Mouse (Mus musculus): ENCODE measurements around the gene Itpripl2. TPM values are rescaled to one million over a fixed set of nuclear protein-coding genes. Genes with fewer than 3 reads are reported as not detected.

Gene Itpripl2
- polyA plus RNA-seq, 1 experiment from 2014 or later, result 1.3 TPM

DNA sequence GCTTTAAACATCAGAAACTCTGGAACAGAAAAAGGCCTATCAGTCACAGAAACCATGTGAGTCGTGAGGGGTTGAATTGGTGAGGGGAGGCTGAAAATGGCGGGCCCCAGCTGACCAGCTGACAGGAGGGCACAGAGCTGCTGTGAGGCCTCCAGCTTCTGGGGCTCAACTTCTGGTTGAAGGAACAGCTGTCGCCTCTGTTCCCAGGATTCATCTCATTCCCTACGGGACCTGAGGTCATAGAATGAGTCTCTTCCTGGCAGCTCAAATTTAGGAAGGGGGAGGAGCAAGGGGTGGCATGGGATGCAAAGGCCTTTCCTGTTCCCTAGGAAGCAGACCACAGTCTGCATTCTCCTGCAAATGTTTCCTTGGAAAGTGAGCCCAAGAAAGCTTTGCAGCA, 12.1 kb upstream of the Itpripl2 start:
- Histone ChIP-seq H3K27ac (no peak overlapping the region), H3K9ac (no peak overlapping the region), H3K4me3 (no peak overlapping the region), H3K36me3 (no peaks in the 10 kb centered on the region), H3K4me2 (no peak overlapping the region), H3K27me3 (replicated peaks) (no peaks in the 10 kb centered on the region), H3K4me1 (0 out of 2 replicates have a peak, but pooled peaks cover 6% of the 10 kb centered on the region), H3K9me3 (replicated peaks) (no peaks in the 10 kb centered on the region)
- no peak for ATAC-seq
- 53% methylated on average over 4 of the region's 4 CpGs for WGBS (ENCODE audit: insufficient replicate concordance)

DNA sequence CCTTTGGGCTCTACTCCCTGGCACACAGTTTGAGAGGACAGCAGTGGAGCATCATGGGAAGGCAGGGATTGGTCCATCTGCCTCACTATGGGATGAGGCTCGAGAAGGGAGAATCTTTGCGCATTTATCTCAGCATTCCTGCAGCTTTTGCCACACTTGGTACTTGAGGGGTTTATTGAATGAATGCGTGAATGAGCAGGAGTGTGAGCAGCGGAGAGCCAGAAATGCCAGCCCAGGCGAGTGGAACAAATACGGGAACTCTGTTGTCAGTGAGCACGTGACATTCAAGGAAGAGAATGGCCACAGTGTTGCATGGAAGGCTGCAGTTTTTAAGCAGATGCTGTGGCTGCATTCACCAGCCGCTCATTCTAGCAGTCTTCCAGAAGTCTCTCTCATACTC, 10.6 kb upstream of the Itpripl2 start:
- Histone ChIP-seq H3K27ac (no peak overlapping the region), H3K4me3 (no peak overlapping the region), H3K27me3 (replicated peaks) (no peaks in the 10 kb centered on the region), H3K4me2 (no peak overlapping the region), H3K4me1 (0 out of 2 replicates have a peak, but pooled peaks cover 6% of the 10 kb centered on the region), H3K9me3 (replicated peaks) (no peaks in the 10 kb centered on the region), H3K36me3 (no peaks in the 10 kb centered on the region), H3K9ac (no peak overlapping the region)
- ATAC-seq, result no peak
- 65% methylated on average over 8 of the region's 8 CpGs for WGBS (ENCODE audit: insufficient replicate concordance)

DNA sequence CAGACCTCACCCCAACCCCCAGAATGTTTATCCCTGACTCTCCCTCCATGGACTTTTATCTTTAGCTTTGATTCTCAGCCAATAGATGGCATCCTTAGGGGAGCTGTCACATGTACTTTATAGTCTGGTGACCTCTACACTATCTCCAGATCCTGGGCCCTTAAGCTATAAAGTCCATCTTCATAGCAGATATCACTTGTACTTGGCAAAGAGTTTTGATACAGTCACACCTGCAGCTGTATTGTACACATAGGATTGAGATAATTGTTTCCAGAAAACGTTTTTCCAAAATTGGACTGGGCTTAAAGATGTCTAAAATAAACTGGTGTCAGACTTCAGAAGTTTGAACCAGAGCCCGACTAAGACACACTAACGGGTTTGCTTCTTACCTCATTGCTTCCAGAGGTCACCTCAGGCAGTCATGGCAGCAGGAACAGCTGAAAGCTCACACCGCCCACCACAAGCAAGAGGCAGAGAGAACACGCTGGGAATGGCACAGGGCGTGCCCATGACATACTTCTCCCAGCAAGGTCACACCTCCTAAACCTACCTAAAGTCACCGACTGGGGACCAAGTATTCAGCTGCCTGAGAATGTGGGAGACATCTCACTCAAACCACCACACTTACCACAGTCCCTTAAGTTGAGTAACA, 8.1 kb upstream of the Itpripl2 start:
- H3K27ac ChIP-seq, result no peak overlapping the region
- ATAC-seq, result no peak
- no peaks in the 10 kb centered on the region for H3K36me3 ChIP-seq
- H3K27me3 ChIP-seq (replicated peaks), result no peaks in the 10 kb centered on the region
- no peak overlapping the region for H3K9ac ChIP-seq
- WGBS (ENCODE audit: insufficient replicate concordance), result 44% methylated on average over 7 of the region's 7 CpGs
- H3K4me3 ChIP-seq, result no peak overlapping the region
- 0 out of 2 replicates have a peak, but pooled peaks cover 6% of the 10 kb centered on the region for H3K4me1 ChIP-seq
- no peak overlapping the region for H3K4me2 ChIP-seq
- H3K9me3 ChIP-seq (replicated peaks), result no peaks in the 10 kb centered on the region

DNA sequence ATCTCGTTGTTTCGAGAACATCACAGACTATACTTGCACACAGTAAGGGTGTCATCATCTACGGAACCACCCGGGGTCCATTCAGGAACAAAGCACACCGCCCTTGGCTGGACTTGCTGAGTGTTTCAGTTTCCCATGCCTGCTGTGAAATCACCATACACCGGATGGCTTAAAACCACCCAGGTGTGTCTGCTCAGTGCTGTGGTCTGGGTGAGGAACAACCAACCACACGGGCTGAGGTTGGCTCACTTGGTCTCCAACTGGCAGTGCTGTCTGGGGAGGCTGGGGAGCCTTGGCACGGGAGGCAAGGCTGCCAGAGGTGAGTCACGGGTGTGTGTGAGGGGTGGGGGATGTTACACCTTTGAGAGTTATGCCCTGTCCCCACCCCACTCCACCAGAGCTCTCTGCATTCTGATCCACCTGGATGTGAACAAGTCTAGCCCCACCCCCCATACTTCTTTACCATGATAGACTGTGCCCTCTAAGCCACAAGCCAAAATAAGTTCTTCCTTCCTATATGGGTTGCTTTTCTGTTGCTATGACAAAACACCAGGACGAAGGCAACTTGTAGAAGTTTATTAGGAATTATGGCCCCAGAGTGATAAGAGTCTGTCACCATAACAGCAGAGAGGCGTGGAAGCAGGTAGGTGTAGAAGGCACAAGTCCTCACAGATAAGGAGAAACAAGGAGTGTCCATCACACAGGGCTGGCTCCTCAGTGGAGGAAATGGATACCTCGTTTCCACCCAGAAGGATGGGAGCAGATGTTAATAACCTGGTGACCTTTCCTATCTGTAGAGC, 7.4 kb upstream of the Itpripl2 start:
- no peak for ATAC-seq
- H3K4me2 ChIP-seq, result no peak overlapping the region
- H3K27ac ChIP-seq, result no peak overlapping the region
- H3K4me3 ChIP-seq, result no peak overlapping the region
- H3K9me3 ChIP-seq (replicated peaks), result no peaks in the 10 kb centered on the region
- H3K9ac ChIP-seq, result no peak overlapping the region
- H3K27me3 ChIP-seq (replicated peaks), result no peaks in the 10 kb centered on the region
- H3K4me1 ChIP-seq, result 0 out of 2 replicates have a peak, but pooled peaks cover 6% of the 10 kb centered on the region
- no peaks in the 10 kb centered on the region for H3K36me3 ChIP-seq
- WGBS (ENCODE audit: insufficient replicate concordance), result 56% methylated on average over 12 of the region's 12 CpGs

DNA sequence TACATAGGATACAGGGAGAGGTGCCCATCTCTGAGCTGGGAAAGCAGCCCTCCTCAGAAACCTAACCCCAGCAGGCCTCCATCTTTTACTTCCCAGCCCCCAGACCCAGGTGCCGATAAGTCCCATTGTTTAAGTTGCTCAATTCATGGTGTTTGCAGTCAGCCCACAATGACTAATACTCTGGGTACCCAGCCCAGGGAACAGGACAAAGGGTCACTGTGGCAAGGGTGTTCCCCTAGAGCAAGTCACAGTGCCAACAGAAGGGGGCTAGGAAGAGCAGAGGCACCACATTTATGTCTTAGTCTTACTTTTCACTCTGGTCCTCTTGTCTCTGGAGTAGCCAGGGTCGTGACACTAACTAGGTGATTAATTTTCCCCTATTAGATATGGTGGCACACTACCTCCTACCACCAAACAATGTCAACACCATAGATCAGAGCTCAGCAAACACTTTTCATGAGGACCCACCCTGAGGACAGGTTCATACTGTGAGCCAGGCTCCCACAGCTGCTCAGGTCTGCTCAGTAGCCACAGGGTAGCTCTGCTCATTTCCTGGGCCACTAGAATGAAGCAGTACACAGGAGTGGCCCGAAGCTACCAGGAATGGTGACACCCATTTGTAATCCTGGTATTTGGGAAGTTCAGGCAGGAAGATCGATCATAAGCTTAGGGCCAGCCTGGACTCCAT, 3.3 kb upstream of the Itpripl2 start:
- ATAC-seq, result no peak
- Histone ChIP-seq H3K9me3 (replicated peaks) (no peaks in the 10 kb centered on the region), H3K27me3 (replicated peaks) (peaks cover 27% of the 10 kb centered on the region)

DNA sequence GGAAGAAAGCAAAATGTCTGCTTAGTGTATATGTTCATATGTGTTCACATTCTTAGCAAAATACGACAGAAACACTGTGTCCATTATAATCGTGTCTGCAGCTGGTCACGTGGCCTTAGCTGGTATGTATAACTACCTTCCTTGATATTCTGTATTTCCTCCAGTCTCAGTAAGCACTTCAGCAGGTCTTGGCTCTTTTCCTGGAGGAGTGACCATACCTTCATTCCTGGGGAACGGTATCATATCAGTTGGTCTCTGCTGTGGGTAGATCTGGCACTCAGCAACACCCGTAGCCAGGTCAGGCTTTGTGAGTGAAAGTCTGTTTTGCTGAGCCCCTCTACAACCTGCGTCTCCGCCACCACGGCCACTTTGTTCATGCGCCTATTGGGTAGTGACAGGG, 2.1 kb upstream of the Itpripl2 start:
- Histone ChIP-seq H3K4me2 (no peak overlapping the region), H3K27ac (no peak overlapping the region), H3K4me1 (peaks cover 16% of the 10 kb centered on the region; the same call in 1 of the 2 replicates), H3K9ac (no peak overlapping the region), H3K36me3 (peaks cover 8% of the 10 kb centered on the region), H3K4me3 (no peak overlapping the region), H3K9me3 (replicated peaks) (no peaks in the 10 kb centered on the region), H3K27me3 (replicated peaks) (peaks cover 33% of the 10 kb centered on the region)
- 74% methylated on average over 9 of the region's 9 CpGs for whole genome bisulfite sequencing (ENCODE audit: insufficient replicate concordance)
- ATAC-seq, result no peak

More for the DNA sequence above, 3.3 kb upstream of the Itpripl2 start:
- H3K4me2 ChIP-seq, result no peak overlapping the region
- 62% methylated on average over 4 of the region's 4 CpGs for WGBS (ENCODE audit: insufficient replicate concordance)
- no peak overlapping the region for H3K27ac ChIP-seq
- H3K36me3 ChIP-seq, result peaks cover 3% of the 10 kb centered on the region
- no peak overlapping the region for H3K9ac ChIP-seq
- no peak overlapping the region for H3K4me3 ChIP-seq
- peaks cover 17% of the 10 kb centered on the region; the same call in 1 of the 2 replicates for H3K4me1 ChIP-seq

DNA sequence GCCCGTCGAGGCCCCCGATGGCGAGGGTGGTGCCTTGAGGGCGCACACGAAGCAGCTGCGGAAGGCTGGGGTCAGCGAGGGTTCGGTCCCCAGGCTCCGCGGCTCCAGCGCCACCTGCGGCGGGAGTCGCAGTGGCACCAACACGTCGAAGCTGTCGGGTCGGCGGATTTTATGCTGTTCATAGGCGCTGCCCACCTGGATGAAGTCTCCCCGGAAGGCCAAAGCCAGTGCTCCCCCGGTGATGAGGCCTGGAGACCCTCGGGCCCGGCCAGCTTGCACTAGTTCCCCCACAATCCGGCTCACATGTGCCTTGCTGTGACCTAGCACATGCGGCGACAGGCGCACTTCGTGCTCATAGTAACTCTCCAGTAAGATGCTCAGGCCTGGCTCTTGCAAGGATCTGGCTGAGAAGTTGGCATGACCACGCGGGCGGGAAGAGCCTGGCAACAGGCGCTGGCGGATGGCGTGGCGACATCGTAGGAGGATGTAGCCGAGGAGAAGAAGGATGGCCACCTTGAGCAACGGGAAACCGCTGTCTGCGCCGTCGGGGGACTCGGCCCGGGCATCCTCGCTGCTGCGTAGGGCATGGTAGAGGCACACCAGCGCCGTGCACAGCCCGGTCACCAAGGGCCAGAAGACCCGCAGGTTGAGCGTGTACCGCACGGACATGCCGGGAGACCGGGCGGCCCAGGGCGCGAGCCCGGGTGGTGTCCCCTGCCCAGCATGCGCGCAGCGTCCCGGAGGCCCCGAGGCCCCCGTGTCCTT, 927 bp downstream of the Itpripl2 start:
- peak overlapping the region; percentile 74 for H3K4me2 ChIP-seq
- 9% methylated on average over 67 of the region's 67 CpGs for WGBS (ENCODE audit: insufficient replicate concordance)

DNA sequence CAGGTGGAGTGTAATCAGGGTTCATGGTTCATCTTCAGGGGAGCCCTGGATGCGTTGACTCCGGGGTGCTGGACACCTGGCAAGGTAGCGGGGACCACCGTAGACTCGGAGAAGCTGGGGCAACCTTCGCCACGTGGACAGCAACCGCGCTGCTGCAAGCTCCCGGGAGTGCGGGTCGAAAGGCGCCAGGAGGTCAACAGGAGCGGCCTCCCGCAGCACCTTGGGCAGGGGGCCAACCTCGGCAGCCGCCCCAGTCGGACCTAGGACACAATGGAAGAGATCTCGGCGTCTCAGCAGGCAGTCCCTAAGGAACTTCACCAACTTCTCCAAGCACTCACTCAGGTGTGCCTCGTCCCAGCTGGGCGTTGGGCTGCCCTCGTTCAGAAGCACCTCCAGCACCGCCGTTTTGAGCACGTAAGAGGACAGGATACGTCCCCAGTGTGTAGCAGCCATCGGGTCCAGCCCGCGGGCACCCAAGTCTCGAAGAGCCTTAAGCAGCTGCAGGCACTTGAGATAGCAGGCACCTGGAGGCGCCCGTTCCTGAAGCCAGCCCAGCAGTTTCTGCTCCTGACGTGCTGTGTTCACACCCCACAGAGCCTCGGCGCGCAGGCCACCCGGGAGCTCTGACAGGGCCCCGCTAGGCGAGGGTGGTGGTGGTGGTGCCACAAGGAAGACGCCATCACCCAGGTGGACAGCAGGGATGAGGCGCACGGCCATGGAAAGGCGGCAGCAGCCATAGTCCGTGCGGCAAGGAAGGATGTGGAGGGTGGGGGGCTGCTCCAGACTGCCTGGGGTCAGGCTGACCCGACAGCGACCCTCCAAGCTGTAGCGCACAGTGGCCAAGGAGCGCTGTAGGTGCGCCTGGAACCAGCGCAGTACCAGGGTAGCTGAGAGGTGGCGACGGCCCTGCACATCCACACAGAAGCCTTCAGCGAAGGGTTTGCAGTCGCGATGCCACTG, 1.8 kb downstream of the Itpripl2 start:
- Histone ChIP-seq H3K4me1 (peaks cover 25% of the 10 kb centered on the region), H3K9me3 (replicated peaks) (no peaks in the 10 kb centered on the region), H3K9ac (no peak overlapping the region), H3K4me2 (peak overlapping the region; percentile 74), H3K36me3 (peaks cover 8% of the 10 kb centered on the region), H3K27me3 (replicated peaks) (peaks cover 33% of the 10 kb centered on the region), H3K4me3 (peak overlapping the region; percentile 60), H3K27ac (no peak overlapping the region)
- WGBS (ENCODE audit: insufficient replicate concordance), result 64% methylated on average over 57 of the region's 57 CpGs
- ATAC-seq, result no peak

More for the DNA sequence above, 927 bp downstream of the Itpripl2 start:
- Histone ChIP-seq H3K4me3 (peak overlapping the region; percentile 60), H3K27ac (peak overlapping the region; percentile 63), H3K27me3 (replicated peaks) (peaks cover 33% of the 10 kb centered on the region), H3K4me1 (peaks cover 25% of the 10 kb centered on the region), H3K9ac (peak overlapping the region; percentile 73), H3K9me3 (replicated peaks) (no peaks in the 10 kb centered on the region), H3K36me3 (peaks cover 8% of the 10 kb centered on the region)
- peak; percentile 44 for ATAC-seq

DNA sequence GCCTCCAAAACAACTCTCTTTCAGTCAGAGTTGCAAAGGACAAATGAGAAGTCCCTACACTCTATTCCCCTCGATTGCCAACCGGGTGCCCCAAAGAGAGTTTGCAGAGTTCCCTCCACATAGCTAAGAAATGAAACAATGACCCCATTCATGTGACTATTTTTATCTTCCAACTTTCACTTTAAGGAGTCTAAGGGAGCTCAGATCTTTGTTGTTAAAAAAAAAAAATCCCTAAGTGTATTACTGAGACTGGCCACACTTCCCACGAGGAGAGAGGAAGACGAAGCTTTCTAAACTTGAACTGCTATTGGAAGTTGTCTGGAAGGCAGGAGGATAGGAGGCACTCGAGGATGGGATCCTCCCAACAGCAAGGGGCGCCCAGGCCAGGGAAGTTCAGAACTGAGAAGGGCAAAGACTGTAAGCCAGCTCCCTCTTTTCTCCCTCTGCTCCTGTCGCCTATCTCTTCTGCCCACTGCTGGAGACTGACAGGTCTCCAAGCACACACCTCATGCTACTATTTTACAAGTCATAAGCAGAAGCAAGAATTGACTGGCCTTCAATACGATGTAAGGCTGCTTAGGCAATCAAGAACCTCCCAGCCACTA, 3.6 kb downstream of the Itpripl2 start:
- no peak for ATAC-seq
- 41% methylated on average over 8 of the region's 8 CpGs for WGBS (ENCODE audit: insufficient replicate concordance)
- no peaks in the 10 kb centered on the region for H3K9me3 ChIP-seq (replicated peaks)
- H3K36me3 ChIP-seq, result peaks cover 8% of the 10 kb centered on the region
- no peak overlapping the region for H3K4me3 ChIP-seq
- H3K9ac ChIP-seq, result no peak overlapping the region
- peaks cover 33% of the 10 kb centered on the region for H3K27me3 ChIP-seq (replicated peaks)
- H3K4me1 ChIP-seq, result peaks cover 25% of the 10 kb centered on the region
- H3K27ac ChIP-seq, result no peak overlapping the region
- H3K4me2 ChIP-seq, result peak overlapping the region; percentile 19; the same call in 1 of the 2 replicates

DNA sequence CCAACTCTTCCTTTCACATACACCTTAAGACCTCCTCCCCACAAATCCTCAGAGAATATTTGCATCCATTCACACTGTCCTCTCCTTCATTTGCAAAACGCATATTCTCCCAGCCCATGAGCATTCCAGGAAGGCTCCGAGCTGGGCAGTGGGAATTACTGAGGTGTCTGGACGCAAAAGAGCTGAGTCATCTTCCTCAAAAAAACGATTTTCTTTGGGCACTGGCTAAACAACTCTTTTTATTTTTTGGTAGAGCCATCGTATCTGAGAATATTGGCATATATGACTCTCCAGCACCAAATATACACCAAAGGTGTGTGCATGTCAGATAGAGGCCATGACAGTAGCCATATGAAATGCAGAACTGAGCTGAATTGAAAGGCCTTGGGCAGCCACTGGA, 4.9 kb downstream of the Itpripl2 start:
- no peak for ATAC-seq
- no peak overlapping the region for H3K4me2 ChIP-seq
- 55% methylated on average over 5 of the region's 5 CpGs for WGBS (ENCODE audit: insufficient replicate concordance)
- peaks cover 26% of the 10 kb centered on the region for H3K27me3 ChIP-seq (replicated peaks)
- H3K4me3 ChIP-seq, result no peak overlapping the region
- no peak overlapping the region for H3K9ac ChIP-seq
- peaks cover 8% of the 10 kb centered on the region for H3K36me3 ChIP-seq
- H3K27ac ChIP-seq, result no peak overlapping the region
- H3K4me1 ChIP-seq, result peaks cover 25% of the 10 kb centered on the region
- no peaks in the 10 kb centered on the region for H3K9me3 ChIP-seq (replicated peaks)

Measured in liver, embryonic 12.5 days (tissue).